Mouse (Mus musculus) frontal cortex, adult (tissue): ENCODE results near the gene Igf1r.

Experiments
- ATAC-seq: cut with Nextera tagmentation; 2 replicates; pipeline ENCODE4 v1.9.2; 2017; ENCODE audit warnings: mild to moderate bottlenecking, moderate library complexity, mixed read lengths; ENCODE audit not compliant: low TSS enrichment

Gene Igf1r

GRCm38 (mm10) chr7:67952777-67953700, at the start of gene Igf1r:
Gene Igf1r (plus strand): TSS chr7:67952827.
- no peak for ATAC-seq

GRCm38 (mm10) chr7:67906358-67906757, 46.3 kb upstream of the Igf1r start:
- ATAC-seq: no peak

- no peak for ATAC-seq
These were observed 44.7 kb upstream of the Igf1r start for GRCm38 (mm10) chr7:67907786-67908400.

GRCm38 (mm10) chr7:67910528-67910927, 42.1 kb upstream of the Igf1r start:
- 0 out of 2 replicates have a peak, but pooled peaks have one; percentile 20 for ATAC-seq

GRCm38 (mm10) chr7:67910947-67911346, 41.7 kb upstream of the Igf1r start:
- ATAC-seq: no peak

- no peak for ATAC-seq
These were observed 40.8 kb upstream of the Igf1r start for GRCm38 (mm10) chr7:67911841-67912240.

GRCm38 (mm10) chr7:67916960-67917359, 35.7 kb upstream of the Igf1r start:
- ATAC-seq: no peak

GRCm38 (mm10) chr7:67917753-67918152, 34.9 kb upstream of the Igf1r start:
- ATAC-seq: no peak

GRCm38 (mm10) chr7:67919467-67919866, 33.2 kb upstream of the Igf1r start:
- ATAC-seq: no peak

- ATAC-seq: no peak
These were observed 28.4 kb upstream of the Igf1r start for GRCm38 (mm10) chr7:67924215-67924614.

- no peak for ATAC-seq
These were observed 22.5 kb upstream of the Igf1r start for GRCm38 (mm10) chr7:67930132-67930531.

- ATAC-seq: no peak
These were observed 15.8 kb upstream of the Igf1r start for GRCm38 (mm10) chr7:67936801-67937200.

- no peak for ATAC-seq
These were observed 8.8 kb upstream of the Igf1r start for GRCm38 (mm10) chr7:67943805-67944204.

GRCm38 (mm10) chr7:67946901-67947300, 5.7 kb upstream of the Igf1r start:
- ATAC-seq: no peak

- ATAC-seq: no peak
These were observed 2.2 kb upstream of the Igf1r start for GRCm38 (mm10) chr7:67950346-67950814.

GRCm38 (mm10) chr7:67950815-67951531, 1.7 kb upstream of the Igf1r start:
- peak; percentile 55 for ATAC-seq

- peak; percentile 72 for ATAC-seq
These were observed 1.0 kb upstream of the Igf1r start for GRCm38 (mm10) chr7:67951532-67952035.

- peak; percentile 74 for ATAC-seq
These were observed 468 bp upstream of the Igf1r start for GRCm38 (mm10) chr7:67952036-67952681.

- no peak for ATAC-seq
These were observed 1.2 kb downstream of the Igf1r start for GRCm38 (mm10) chr7:67953764-67954242.

- no peak for ATAC-seq
These were observed 2.1 kb downstream of the Igf1r start for GRCm38 (mm10) chr7:67954591-67955185.

GRCm38 (mm10) chr7:67955276-67955675, 2.6 kb downstream of the Igf1r start:
- ATAC-seq: no peak
